Mouse (Mus musculus) neural tube, embryonic 13.5 days (tissue): ENCODE measurements around the gene Treml1. TPM values are rescaled to one million over a fixed set of nuclear protein-coding genes. Genes with fewer than 3 reads are reported as not detected.

ENCODE experiments used
- ATAC-seq: fragments of 200-750 bp; cut with Nextera tagmentation; 2 replicates; pipeline ENCODE4 v1.8.0; 2017; ENCODE audit warnings: low read depth, mild to moderate bottlenecking, moderate TSS enrichment, moderate library complexity
- H3K27ac ChIP-seq: fragments of 300-500 bp; sonication (generic); replicated peaks from 2 replicates; pipeline ENCODE4 v1.5.1; 2015; ENCODE audit warnings: moderate library complexity, mild to moderate bottlenecking, inconsistent platforms
- H3K27me3 ChIP-seq: fragments of 300-500 bp; sonication (generic); 2 replicates; pipeline ENCODE4 v1.6.1; 2015; ENCODE audit warnings: mild to moderate bottlenecking, inconsistent platforms
- H3K36me3 ChIP-seq: fragments of 300-500 bp; sonication (generic); 2 replicates; pipeline ENCODE4 v1.6.1; 2015; ENCODE audit warnings: mild to moderate bottlenecking, inconsistent platforms
- H3K4me1 ChIP-seq: fragments of 300-500 bp; sonication (generic); replicated peaks from 2 replicates; pipeline ENCODE4 v1.6.1; 2015; ENCODE audit warnings: inconsistent platforms
- H3K4me2 ChIP-seq: fragments of 300-500 bp; sonication (generic); 2 replicates; pipeline ENCODE4 v1.6.1; 2015; ENCODE audit warnings: inconsistent platforms, mild to moderate bottlenecking, moderate library complexity
- H3K4me3 ChIP-seq: fragments of 300-500 bp; sonication (generic); 2 replicates; pipeline ENCODE4 v1.5.1; 2015; ENCODE audit warnings: mild to moderate bottlenecking, inconsistent platforms
- H3K9ac ChIP-seq: fragments of 300-500 bp; sonication (generic); 2 replicates; pipeline ENCODE4 v1.6.1; 2015; ENCODE audit warnings: moderate library complexity, mild to moderate bottlenecking, inconsistent platforms
- H3K9me3 ChIP-seq: fragments of 300-500 bp; sonication (generic); 2 replicates; pipeline ENCODE4 v1.6.1; 2016; ENCODE audit warnings: inconsistent platforms
- WGBS: fragments of 180-500 bp; shearing (Covaris S2); methylation state at CpG from one replicate; pipeline ENCODE4 v1.1.7; 2015; 5-methylcytosine and 5-hydroxymethylcytosine counted together
- polyA plus RNA-seq: library from polyadenylated mRNA; unstranded; fragments of >200 nt; fragmentation: Nextera tagmentation; extraction: Ambion mirVana; gene quantifications from 2 replicates; pipeline ENCODE4 v1.2.1, GENCODE M21; 2015

The Treml1 gene
- polyA plus RNA-seq, 1 experiment from 2014 or later = 0.99 TPM

- Histone ChIP-seq H3K9ac (no peak overlapping the region), H3K4me2 (no peak overlapping the region), H3K36me3 (no peaks in the 10 kb centered on the region), H3K27me3 (no peaks in the 10 kb centered on the region), H3K27ac (no peak overlapping the region), H3K4me1 (no peaks in the 10 kb centered on the region), H3K9me3 (no peaks in the 10 kb centered on the region), H3K4me3 (no peak overlapping the region)
- ATAC-seq = no peak
- 87% methylated on average over 8 of the region's 8 CpGs for WGBS
Measured at GRCm38 (mm10) chr17:48362966-48363365, 3.2 kb downstream of the Treml1 start.

- WGBS = 79% methylated on average over 6 of the region's 6 CpGs
Measured at GRCm38 (mm10) chr17:48363421-48363965, 3.8 kb downstream of the Treml1 start.

GRCm38 (mm10) chr17:48365511-48366155 is 5.9 kb downstream of the Treml1 start:
- ATAC-seq = no peak
- 74% methylated on average over 9 of the region's 9 CpGs for WGBS
- Histone ChIP-seq H3K9me3 (no peaks in the 10 kb centered on the region), H3K27ac (no peak overlapping the region), H3K4me1 (no peaks in the 10 kb centered on the region), H3K4me3 (no peak overlapping the region), H3K9ac (no peak overlapping the region), H3K36me3 (no peaks in the 10 kb centered on the region), H3K27me3 (no peaks in the 10 kb centered on the region), H3K4me2 (no peak overlapping the region)

More at GRCm38 (mm10) chr17:48363421-48363965, 3.8 kb downstream of the Treml1 start:
- no peak overlapping the region for H3K27ac ChIP-seq
- no peak overlapping the region for H3K9ac ChIP-seq
- H3K36me3 ChIP-seq = no peaks in the 10 kb centered on the region
- H3K4me3 ChIP-seq = no peak overlapping the region
- H3K27me3 ChIP-seq = no peaks in the 10 kb centered on the region
- no peaks in the 10 kb centered on the region for H3K4me1 ChIP-seq
- no peak for ATAC-seq
- H3K9me3 ChIP-seq = no peaks in the 10 kb centered on the region
- H3K4me2 ChIP-seq = no peak overlapping the region

GRCm38 (mm10) chr17:48366806-48367205 is 7.1 kb downstream of the Treml1 start:
- no peak overlapping the region for H3K4me3 ChIP-seq
- H3K27me3 ChIP-seq = no peaks in the 10 kb centered on the region
- no peaks in the 10 kb centered on the region for H3K36me3 ChIP-seq
- no peak for ATAC-seq
- H3K9me3 ChIP-seq = no peaks in the 10 kb centered on the region
- 75% methylated on average over 5 of the region's 5 CpGs for WGBS
- no peak overlapping the region for H3K9ac ChIP-seq
- no peak overlapping the region for H3K27ac ChIP-seq
- H3K4me2 ChIP-seq = no peak overlapping the region
- no peaks in the 10 kb centered on the region for H3K4me1 ChIP-seq

GRCm38 (mm10) chr17:48371621-48372020 is 11.9 kb downstream of the Treml1 start:
- Histone ChIP-seq H3K9me3 (no peaks in the 10 kb centered on the region), H3K4me1 (no peaks in the 10 kb centered on the region), H3K36me3 (no peaks in the 10 kb centered on the region), H3K4me3 (no peak overlapping the region), H3K4me2 (no peak overlapping the region), H3K9ac (no peak overlapping the region), H3K27me3 (no peaks in the 10 kb centered on the region), H3K27ac (no peak overlapping the region)
- ATAC-seq = no peak

GRCm38 (mm10) chr17:48372987-48373386 is 13.3 kb downstream of the Treml1 start:
- Histone ChIP-seq H3K4me3 (no peak overlapping the region), H3K9me3 (no peaks in the 10 kb centered on the region), H3K9ac (no peak overlapping the region), H3K27me3 (no peaks in the 10 kb centered on the region), H3K4me1 (no peaks in the 10 kb centered on the region), H3K4me2 (no peak overlapping the region), H3K27ac (no peak overlapping the region), H3K36me3 (no peaks in the 10 kb centered on the region)
- no peak for ATAC-seq
- WGBS = 82% methylated on average over 8 of the region's 8 CpGs

- WGBS = 95% methylated on average over 1 of the region's 1 CpGs
- Histone ChIP-seq H3K4me3 (no peak overlapping the region), H3K4me1 (no peaks in the 10 kb centered on the region), H3K4me2 (no peak overlapping the region), H3K9ac (no peak overlapping the region), H3K27ac (no peak overlapping the region), H3K9me3 (no peaks in the 10 kb centered on the region), H3K27me3 (no peaks in the 10 kb centered on the region), H3K36me3 (no peaks in the 10 kb centered on the region)
- ATAC-seq = no peak
Measured at GRCm38 (mm10) chr17:48376102-48376501, 16.4 kb downstream of the Treml1 start.

GRCm38 (mm10) chr17:48379050-48379449 is 19.3 kb downstream of the Treml1 start:
- Histone ChIP-seq H3K27me3 (no peaks in the 10 kb centered on the region), H3K4me3 (no peak overlapping the region), H3K36me3 (no peaks in the 10 kb centered on the region), H3K9ac (no peak overlapping the region), H3K4me1 (no peaks in the 10 kb centered on the region), H3K27ac (no peak overlapping the region), H3K9me3 (no peaks in the 10 kb centered on the region), H3K4me2 (no peak overlapping the region)
- no peak for ATAC-seq

GRCm38 (mm10) chr17:48385786-48386461 is 26.2 kb downstream of the Treml1 start:
- no peak overlapping the region for H3K4me3 ChIP-seq
- 72% methylated on average over 2 of the region's 2 CpGs for WGBS
- no peak for ATAC-seq
- H3K4me1 ChIP-seq = no peaks in the 10 kb centered on the region
- no peak overlapping the region for H3K9ac ChIP-seq
- peaks cover 54% of the 10 kb centered on the region for H3K36me3 ChIP-seq
- H3K4me2 ChIP-seq = no peak overlapping the region
- no peaks in the 10 kb centered on the region for H3K9me3 ChIP-seq
- no peak overlapping the region for H3K27ac ChIP-seq
- H3K27me3 ChIP-seq = no peaks in the 10 kb centered on the region

- Histone ChIP-seq H3K9ac (no peak overlapping the region), H3K4me1 (no peaks in the 10 kb centered on the region), H3K9me3 (no peaks in the 10 kb centered on the region), H3K27ac (no peak overlapping the region), H3K36me3 (peaks cover 81% of the 10 kb centered on the region), H3K4me2 (no peak overlapping the region), H3K4me3 (no peak overlapping the region), H3K27me3 (no peaks in the 10 kb centered on the region)
- WGBS = 91% methylated on average over 2 of the region's 2 CpGs
- no peak for ATAC-seq
Measured at GRCm38 (mm10) chr17:48388666-48389065, 28.9 kb downstream of the Treml1 start.

- H3K4me3 ChIP-seq = no peak overlapping the region
- H3K9ac ChIP-seq = no peak overlapping the region
- H3K4me1 ChIP-seq = no peaks in the 10 kb centered on the region
- ATAC-seq = no peak
- 94% methylated on average over 5 of the region's 5 CpGs for WGBS
- peaks cover 89% of the 10 kb centered on the region for H3K36me3 ChIP-seq
- H3K27ac ChIP-seq = no peak overlapping the region
- no peaks in the 10 kb centered on the region for H3K9me3 ChIP-seq
- no peaks in the 10 kb centered on the region for H3K27me3 ChIP-seq
- H3K4me2 ChIP-seq = no peak overlapping the region
Measured at GRCm38 (mm10) chr17:48389442-48389841, 29.7 kb downstream of the Treml1 start.

GRCm38 (mm10) chr17:48391446-48391845 is 31.7 kb downstream of the Treml1 start:
- ATAC-seq = no peak
- H3K27ac ChIP-seq = no peak overlapping the region
- H3K27me3 ChIP-seq = no peaks in the 10 kb centered on the region
- H3K36me3 ChIP-seq = peaks cover 95% of the 10 kb centered on the region
- H3K9ac ChIP-seq = no peak overlapping the region
- 95% methylated on average over 5 of the region's 5 CpGs for WGBS
- H3K9me3 ChIP-seq = no peaks in the 10 kb centered on the region
- H3K4me1 ChIP-seq = no peaks in the 10 kb centered on the region
- H3K4me2 ChIP-seq = no peak overlapping the region
- no peak overlapping the region for H3K4me3 ChIP-seq
